Comparison of ENCODE assay signal across 9 mouse cellular contexts in genomic region chr9:114415701-114416100, GRCm38 (mm10). TPM values are rescaled to one million over a fixed set of nuclear protein-coding genes. Genes with fewer than 3 reads are reported as not detected.
A peak's percentile ranks its signal among the peaks of the same experiment; 100 is the strongest.
DNase-seq lines count a peak whose midpoint lies in the region; ATAC-seq and TF ChIP-seq lines count a peak whose summit lies in the region.
"Had no signal": no experiment of that assay in that cellular context is flagged by ENCODE, and none has a peak within 500 bp of the region (broad histone marks: within the 10 kb centered on the region; RNA-seq: fewer than 3 reads in every experiment).

No protein-coding gene starts in this region.

- whole genome bisulfite sequencing in midbrain, embryonic 14.5 days: 25% methylated on average over 11 of the region's 11 CpGs
- WGBS in thymus, adult 2 months: 49% methylated on average over 11 of the region's 11 CpGs

- H3K36me3 ChIP-seq in midbrain, embryonic 14.5 days (ENCODE audit: control insufficient read depth, insufficient read depth, low read length): 0 out of 2 replicates have a peak, but pooled peaks cover 3% of the 10 kb centered on the region
- 0 out of 2 replicates have a peak, but pooled peaks cover under 1% of the 10 kb centered on the region for H3K36me3 ChIP-seq in thymus, adult 2 months (ENCODE audit: control insufficient read depth, insufficient read depth, low read length)

- H3K4me3 ChIP-seq in midbrain, embryonic 14.5 days (replicated peaks; ENCODE audit: low read depth, low read length): no peak overlapping the region
- H3K4me3 ChIP-seq in thymus, adult 2 months (ENCODE audit: control insufficient read depth, insufficient read depth, low read length): no peak overlapping the region
- H3K4me3 ChIP-seq: embryonic facial prominence, embryonic 13.5 days had no signal

- H3K4me2 ChIP-seq in midbrain, embryonic 14.5 days (ENCODE audit: low read length): no peak overlapping the region
- H3K4me2 ChIP-seq: embryonic facial prominence, embryonic 13.5 days had no signal

- H3K9me3 ChIP-seq in midbrain, embryonic 14.5 days (ENCODE audit: control insufficient read depth, low read length): no peaks in the 10 kb centered on the region

- no peak overlapping the region for H3K9ac ChIP-seq in midbrain, embryonic 14.5 days (replicated peaks; ENCODE audit: low read length)
- H3K9ac ChIP-seq: embryonic facial prominence, embryonic 13.5 days had no signal

- H3K27ac ChIP-seq in midbrain, embryonic 14.5 days (replicated peaks; ENCODE audit: low read depth, low read length): no peak overlapping the region
- no peak overlapping the region for H3K27ac ChIP-seq in thymus, adult 2 months (ENCODE audit: control insufficient read depth, insufficient read depth, low read length)
- H3K27ac ChIP-seq: embryonic facial prominence, embryonic 13.5 days had no signal

- H3K4me1 ChIP-seq in midbrain, embryonic 14.5 days (ENCODE audit: control insufficient read depth, insufficient read depth, low read length): no peaks in the 10 kb centered on the region
- no peaks in the 10 kb centered on the region for H3K4me1 ChIP-seq in thymus, adult 2 months (replicated peaks; ENCODE audit: control insufficient read depth, insufficient read depth, low read length)
- H3K4me1 ChIP-seq: embryonic facial prominence, embryonic 13.5 days had no signal

- peak; percentile 78; the same call in 1 of the 2 replicates for TF ChIP-seq CTCF in thymus, adult 2 months (IDR thresholded peaks at IDR 0.05; ENCODE audit: borderline replicate concordance, control insufficient read depth, extremely low read depth, insufficient read depth, low read length, poor library complexity)

- H3K27me3 ChIP-seq in midbrain, embryonic 14.5 days (ENCODE audit: control insufficient read depth, insufficient read depth, low read length): no peaks in the 10 kb centered on the region
- no peaks in the 10 kb centered on the region for H3K27me3 ChIP-seq in thymus, adult 2 months (ENCODE audit: control insufficient read depth, insufficient read depth, low read length)
- H3K27me3 ChIP-seq: embryonic facial prominence, embryonic 13.5 days had no signal

- intact Hi-C loops in heart, postnatal 10 days (cut with DNase I): loop anchor here (2.0 kb wide), 2 partner anchors 83 to 167 kb away; no protein-coding TSS in a partner anchor
- intact Hi-C loops in left cerebral cortex, postnatal 14 days (cut with DNase I): loop anchor here (5.0 kb wide), 2 partner anchors 82 to 167 kb away; no protein-coding TSS in a partner anchor

- TF ChIP-seq POLR2A in thymus, adult 2 months (IDR thresholded peaks at IDR 0.05; ENCODE audit: control insufficient read depth, extremely low read depth, insufficient read depth, low read length, poor library complexity): no peak

- DNase-seq in heart, postnatal 10 days: peak; percentile 50 to 62
- no peak for DNase-seq in heart, adult 11 months
- peak; percentile 66 to 67 for DNase-seq in CD8-positive naive resting alpha-beta T cell, adult 2 months (ENCODE audit: low read depth in 2 of 2, low spot score in 2 of 2)
- DNase-seq in c-Kit-negative CD71-positive TER-119-positive erythroid progenitor cells, embryonic 14.5 days (ENCODE audit: low read depth, low spot score): peak; percentile 44
- peak; percentile 40 to 52 for DNase-seq in left cerebral cortex, postnatal 14 days (ENCODE audit: low spot score in 2 of 2)
- DNase-seq in midbrain, embryonic 14.5 days: peak; percentile 87
- peak; percentile 75 for DNase-seq in thymus, adult 2 months

- ATAC-seq in frontal cortex, adult (ENCODE audit: low TSS enrichment): peak; percentile 41; the same call in 1 of the 2 replicates
- ATAC-seq in midbrain, embryonic 14.5 days (ENCODE audit: low FRiP score, low TSS enrichment): no peak

RNA-seq across cellular contexts. Expression of gene Tmppe, which starts 14.8 kb away (rescaled TPM):
- 1 to 10 TPM; 5.1 to 5.6 TPM for total RNA-seq in heart, postnatal 10 days (2021)
- 10 to 100 TPM in 1 of 2 experiments, 1 to 10 TPM in 1; 9.4 to 10.4 TPM for total RNA-seq in left cerebral cortex, postnatal 14 days (2021)
- 3.5 and 4.1 TPM in 2 replicates for polyA plus RNA-seq in midbrain, embryonic 14.5 days (2014; fragmentation: Nextera tagmentation; extraction: Ambion mirVana)
- polyA plus RNA-seq in thymus, adult 2 months (2012; rRNA removed): 23.8 and 25.4 TPM in 2 replicates

RNA-seq across cellular contexts. Expression of gene Glb1, which starts 14.8 kb away (rescaled TPM):
- 10 to 100 TPM; 21.5 to 25.1 TPM for total RNA-seq in heart, postnatal 10 days (2021)
- 10 to 100 TPM; 28.1 to 30.2 TPM for total RNA-seq in left cerebral cortex, postnatal 14 days (2021)
- polyA plus RNA-seq in midbrain, embryonic 14.5 days (2014; fragmentation: Nextera tagmentation; extraction: Ambion mirVana): 22.9 and 27.9 TPM in 2 replicates
- polyA plus RNA-seq in thymus, adult 2 months (2012; rRNA removed): 55.3 and 59.5 TPM in 2 replicates

RNA-seq across cellular contexts. Expression of gene Crtap, which starts 25.2 kb away (rescaled TPM):
- total RNA-seq in heart, postnatal 10 days (2021): 10 to 100 TPM; 61.0 to 66.3 TPM
- total RNA-seq in left cerebral cortex, postnatal 14 days (2021): 1 to 10 TPM; 8.0 to 8.6 TPM
- 10.7 and 23.8 TPM in 2 replicates for polyA plus RNA-seq in midbrain, embryonic 14.5 days (2014; fragmentation: Nextera tagmentation; extraction: Ambion mirVana)
- 33.8 and 34.0 TPM in 2 replicates for polyA plus RNA-seq in thymus, adult 2 months (2012; rRNA removed)

Comparison
In these comparisons a context has a peak if more than half of its experiments do, and no peak if none do; other contexts are left out.
1. RNA of gene Crtap, which starts 25.2 kb away (total RNA-seq): 61.0 to 66.3 TPM in heart, postnatal 10 days; 8.0 to 8.6 TPM in left cerebral cortex, postnatal 14 days; every median in the first group is over 4 times any median in the second.